Mouse (Mus musculus): ENCODE data around the gene Mtrr. TPM values are rescaled to one million over a fixed set of nuclear protein-coding genes. Genes with fewer than 3 reads are reported as not detected.

Gene Mtrr
- polyA plus RNA-seq (2012; ENCODE audit: insufficient read depth, insufficient read length, missing spikeins), result 6.1 and 6.6 TPM in 2 replicates

DNA sequence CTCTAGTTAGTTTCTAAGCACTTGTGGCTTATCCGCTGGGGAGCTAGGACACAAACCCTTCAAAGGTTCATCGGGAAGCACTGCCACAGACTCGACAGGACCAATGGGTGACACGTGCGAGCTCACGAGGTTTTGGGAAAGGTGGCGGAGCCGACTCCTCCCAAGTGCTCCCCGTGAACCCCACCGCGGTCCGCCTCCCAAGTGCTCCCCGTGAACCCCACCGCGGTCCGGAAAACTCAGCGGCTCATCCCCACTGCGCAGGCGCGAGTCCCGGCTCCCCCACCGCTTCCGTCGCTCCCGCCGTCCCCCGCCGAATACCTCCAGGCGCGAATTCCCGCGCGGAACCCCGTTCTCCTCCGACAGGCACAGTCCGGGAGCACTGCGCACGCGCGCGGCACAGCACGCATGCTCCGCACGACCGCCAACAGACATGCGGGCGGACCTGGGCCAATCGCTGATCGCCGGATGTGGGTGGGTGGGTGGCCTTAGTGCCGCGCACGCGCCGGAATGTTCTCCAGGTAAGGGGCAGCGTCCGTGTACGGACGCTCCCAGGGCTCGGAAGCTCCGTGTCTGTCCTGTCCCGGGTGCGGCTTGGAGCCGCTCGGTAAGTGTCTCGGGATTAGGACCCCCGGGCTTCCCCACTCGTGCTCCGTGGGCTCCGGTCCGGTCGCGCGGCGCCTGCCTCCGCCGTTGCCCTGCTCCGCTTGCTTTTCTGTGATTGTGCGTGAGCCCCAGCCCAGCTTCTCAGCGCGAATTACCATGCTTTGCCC is at the start of gene Mtrr, which contains the start of gene Fastkd3:
TSS of gene Mtrr (minus strand) at position 403 of the 770 bp plus-strand sequence.
TSS of gene Fastkd3 (plus strand) at position 488 of the 770 bp plus-strand sequence.
- Histone ChIP-seq H3K27ac (replicated peaks; ENCODE audit: low read depth, low read length) (peak within 1 kb of the TSS; percentile 35; the same call in 1 of the 2 replicates), H3K4me3 (ENCODE audit: insufficient read depth, low read depth, low read length) (peak within 1 kb of the TSS; percentile 93), H3K4me1 (ENCODE audit: control insufficient read depth, insufficient read depth, insufficient read length, low read length) (no peaks in the 10 kb centered on the region)

DNA sequence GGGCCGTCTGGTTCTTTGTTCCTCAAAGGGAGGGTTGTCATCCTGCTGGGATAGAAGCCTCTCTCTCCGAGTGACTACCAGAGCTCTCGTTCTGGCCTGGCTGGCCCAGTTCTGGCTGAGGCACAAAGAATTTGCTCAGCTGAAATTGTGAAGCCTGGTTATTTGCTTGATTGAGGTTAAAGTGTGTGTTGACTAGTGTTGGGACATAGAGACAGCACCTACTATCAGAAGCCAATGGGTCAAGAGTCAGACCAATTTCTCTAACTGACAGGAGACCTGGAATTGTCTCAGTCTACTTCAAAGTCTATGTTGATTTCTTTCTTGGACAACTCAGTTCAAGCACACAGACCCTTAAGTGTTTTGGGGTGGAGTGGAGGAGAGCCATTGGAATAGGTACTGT is 45.1 kb upstream of the Mtrr start:
- H3K27ac ChIP-seq (replicated peaks; ENCODE audit: low read depth, low read length), result no peak overlapping the region
- no peak overlapping the region for H3K4me3 ChIP-seq (ENCODE audit: insufficient read depth, low read depth, low read length)
- no peaks in the 10 kb centered on the region for H3K4me1 ChIP-seq (ENCODE audit: control insufficient read depth, insufficient read depth, insufficient read length, low read length)

DNA sequence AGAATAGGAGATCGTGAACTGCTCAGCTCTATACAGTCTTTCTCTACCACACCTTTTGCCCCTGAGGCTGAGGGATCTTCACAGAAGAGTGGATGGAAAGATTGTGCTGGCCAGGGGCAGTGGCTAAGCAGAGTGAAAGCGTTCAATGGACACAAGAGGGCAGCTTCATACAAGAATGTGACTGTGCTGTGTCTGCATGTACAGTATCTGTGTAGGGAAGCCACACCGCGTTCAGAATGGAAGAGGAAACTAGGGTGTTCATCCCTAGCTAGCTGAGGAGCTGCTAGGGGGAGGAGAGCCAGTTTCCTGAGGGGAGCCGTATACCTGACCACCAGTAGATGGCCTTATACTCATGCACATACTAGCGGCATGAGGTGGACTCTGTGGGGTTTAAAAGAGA is 40.8 kb upstream of the Mtrr start:
- no peak overlapping the region for H3K4me3 ChIP-seq (ENCODE audit: insufficient read depth, low read depth, low read length)
- H3K4me1 ChIP-seq (ENCODE audit: control insufficient read depth, insufficient read depth, insufficient read length, low read length), result no peaks in the 10 kb centered on the region
- no peak overlapping the region for H3K27ac ChIP-seq (replicated peaks; ENCODE audit: low read depth, low read length)

DNA sequence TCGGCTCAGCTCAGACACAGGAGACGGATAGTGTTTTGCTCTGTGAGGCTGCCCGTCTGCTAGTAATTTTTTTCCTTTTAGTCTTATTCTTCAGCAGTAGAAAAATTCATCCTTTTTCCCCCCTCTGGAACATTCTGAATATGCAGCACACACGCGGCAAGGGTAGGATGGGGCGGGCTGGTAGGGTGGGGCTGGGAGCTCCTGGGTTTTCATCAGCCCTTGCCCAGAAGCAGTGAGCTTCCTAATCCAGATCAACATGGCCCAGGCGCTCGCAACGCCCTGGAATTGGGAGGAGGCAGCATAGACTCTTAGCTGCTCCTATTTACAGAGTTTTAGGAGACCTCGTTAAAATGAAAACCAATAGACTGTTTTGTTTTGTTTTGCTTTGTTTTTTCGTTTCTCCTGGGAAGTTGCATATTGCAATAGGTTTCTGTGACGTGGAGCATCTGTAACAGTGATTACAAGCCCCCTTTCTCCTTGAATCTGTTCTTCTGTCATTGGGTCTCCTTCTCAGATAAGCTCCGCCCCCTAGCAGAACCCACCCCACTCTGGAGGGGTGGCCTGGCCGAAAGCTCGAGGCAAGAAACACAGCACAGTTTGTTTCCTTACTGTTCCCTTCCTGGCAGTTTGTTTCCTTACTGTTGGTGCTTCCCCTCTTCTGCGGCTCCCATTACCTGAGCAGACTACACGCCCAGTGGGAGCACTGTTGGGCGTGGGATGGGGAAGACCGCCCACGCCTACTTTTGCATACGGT is 25.9 kb upstream of the Mtrr start:
- Histone ChIP-seq H3K4me1 (ENCODE audit: control insufficient read depth, insufficient read depth, insufficient read length, low read length) (no peaks in the 10 kb centered on the region), H3K4me3 (ENCODE audit: insufficient read depth, low read depth, low read length) (peak overlapping the region; percentile 8; the same call in 1 of the 2 replicates), H3K27ac (replicated peaks; ENCODE audit: low read depth, low read length) (no peak overlapping the region)

DNA sequence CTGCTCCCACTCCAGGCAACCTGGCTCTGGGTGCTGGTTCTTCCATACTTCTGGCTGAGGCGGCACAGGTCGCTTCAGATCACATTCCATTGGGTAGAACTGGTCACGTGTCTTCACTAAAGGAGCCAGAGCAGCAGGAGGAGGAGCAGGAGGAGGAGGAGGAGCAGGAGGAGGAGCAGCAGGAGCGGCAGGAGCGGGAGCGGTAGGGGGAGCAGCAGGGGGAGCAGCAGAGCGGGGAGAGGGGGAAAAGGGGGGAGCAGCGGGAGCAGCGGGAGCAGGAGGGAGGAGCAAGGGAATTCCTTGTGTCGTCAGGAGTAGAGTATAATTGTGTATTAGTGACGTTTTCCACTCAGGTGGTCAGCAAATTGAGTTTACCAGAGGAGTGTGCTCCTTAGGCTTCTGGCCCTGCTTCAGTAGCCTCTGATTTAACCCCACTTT is 23.8 kb upstream of the Mtrr start:
- no peaks in the 10 kb centered on the region for H3K4me1 ChIP-seq (ENCODE audit: control insufficient read depth, insufficient read depth, insufficient read length, low read length)
- H3K4me3 ChIP-seq (ENCODE audit: insufficient read depth, low read depth, low read length), result peak overlapping the region; percentile 46

DNA sequence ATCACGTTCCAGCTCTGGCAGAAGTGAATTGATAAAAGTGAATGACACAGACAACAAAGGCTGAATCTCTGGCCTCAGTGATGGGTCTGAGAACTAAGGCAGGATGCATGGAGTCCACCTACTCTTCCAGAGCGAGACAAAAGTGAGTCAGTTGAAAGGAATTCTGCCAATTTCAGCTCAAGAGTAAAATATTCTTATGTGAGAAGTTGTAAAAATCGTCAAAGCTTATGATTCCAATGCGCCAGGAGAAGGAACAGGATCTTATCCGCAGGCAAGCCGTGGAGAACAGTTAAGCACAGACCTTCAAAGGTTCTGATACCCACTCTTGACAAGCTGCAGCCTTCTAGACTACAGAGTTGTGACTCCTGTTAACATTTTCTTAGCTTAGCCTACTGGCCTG is 21.1 kb upstream of the Mtrr start:
- Histone ChIP-seq H3K4me1 (ENCODE audit: control insufficient read depth, insufficient read depth, insufficient read length, low read length) (no peaks in the 10 kb centered on the region), H3K27ac (replicated peaks; ENCODE audit: low read depth, low read length) (no peak overlapping the region), H3K4me3 (ENCODE audit: insufficient read depth, low read depth, low read length) (no peak overlapping the region)

More for the DNA sequence above, 23.8 kb upstream of the Mtrr start:
- H3K27ac ChIP-seq (replicated peaks; ENCODE audit: low read depth, low read length), result no peak overlapping the region

DNA sequence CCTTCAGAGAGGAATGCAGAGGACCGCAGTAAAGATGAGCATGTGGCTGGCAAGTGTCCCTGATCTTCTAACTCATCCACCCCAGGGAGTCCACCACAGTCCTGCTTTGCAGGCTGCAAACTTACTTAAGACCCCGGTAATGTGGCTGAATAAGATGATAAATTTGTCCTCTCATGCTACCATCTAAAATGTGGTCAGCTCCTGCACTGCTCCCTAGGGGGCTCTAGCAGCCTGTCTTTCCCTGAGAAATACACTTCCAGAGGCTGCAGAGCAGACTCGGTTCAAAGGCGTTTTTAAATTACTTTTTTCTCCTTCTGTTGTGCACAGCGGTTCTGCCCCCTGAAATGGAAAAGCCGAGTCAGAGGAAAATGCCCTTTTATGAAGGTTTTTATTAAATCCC is 19.2 kb upstream of the Mtrr start:
- H3K27ac ChIP-seq (replicated peaks; ENCODE audit: low read depth, low read length), result no peak overlapping the region
- no peak overlapping the region for H3K4me3 ChIP-seq (ENCODE audit: insufficient read depth, low read depth, low read length)
- no peaks in the 10 kb centered on the region for H3K4me1 ChIP-seq (ENCODE audit: control insufficient read depth, insufficient read depth, insufficient read length, low read length)

DNA sequence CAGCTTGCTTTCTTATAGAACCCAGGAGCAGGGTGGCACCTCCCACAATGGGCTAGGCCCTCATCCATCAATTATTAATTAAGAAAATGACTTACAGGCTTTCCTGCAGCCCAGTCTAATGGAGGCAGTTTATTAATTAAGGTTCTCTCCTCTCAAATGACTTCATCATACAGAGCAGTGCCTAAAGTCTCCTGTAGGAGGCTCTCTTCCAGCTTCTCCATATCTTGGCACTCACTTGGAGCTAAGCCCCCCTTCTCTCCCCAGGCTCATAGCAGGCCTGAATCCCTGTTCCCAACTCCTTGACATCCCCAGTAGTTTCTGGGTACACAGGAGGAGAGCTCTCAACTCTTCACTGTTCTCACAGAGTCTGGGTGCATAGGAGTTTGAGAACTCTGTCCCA is 17.0 kb upstream of the Mtrr start:
- Histone ChIP-seq H3K4me1 (ENCODE audit: control insufficient read depth, insufficient read depth, insufficient read length, low read length) (no peaks in the 10 kb centered on the region), H3K4me3 (ENCODE audit: insufficient read depth, low read depth, low read length) (no peak overlapping the region), H3K27ac (replicated peaks; ENCODE audit: low read depth, low read length) (no peak overlapping the region)

DNA sequence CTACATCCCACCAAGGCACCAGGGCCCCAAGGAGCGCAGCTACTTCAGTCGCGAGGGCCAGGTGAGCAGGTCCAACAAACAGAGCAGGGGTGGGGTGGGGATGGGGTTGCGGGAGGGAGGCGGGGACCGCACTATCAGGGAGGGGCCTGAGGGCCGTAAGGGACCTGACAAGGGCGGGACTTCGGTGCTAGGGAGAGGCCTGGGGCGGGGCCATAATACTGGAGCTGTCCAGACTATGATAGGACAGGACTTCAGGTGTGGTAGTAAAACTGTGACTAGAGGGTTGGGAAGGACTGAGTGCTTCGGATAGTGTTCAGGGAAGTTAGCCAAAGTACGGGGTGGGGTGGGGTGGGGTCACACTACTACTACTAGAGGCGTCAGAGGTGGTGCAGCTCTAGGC is 15.7 kb upstream of the Mtrr start:
- Histone ChIP-seq H3K27ac (replicated peaks; ENCODE audit: low read depth, low read length) (no peak overlapping the region), H3K4me1 (ENCODE audit: control insufficient read depth, insufficient read depth, insufficient read length, low read length) (no peaks in the 10 kb centered on the region), H3K4me3 (ENCODE audit: insufficient read depth, low read depth, low read length) (no peak overlapping the region)

DNA sequence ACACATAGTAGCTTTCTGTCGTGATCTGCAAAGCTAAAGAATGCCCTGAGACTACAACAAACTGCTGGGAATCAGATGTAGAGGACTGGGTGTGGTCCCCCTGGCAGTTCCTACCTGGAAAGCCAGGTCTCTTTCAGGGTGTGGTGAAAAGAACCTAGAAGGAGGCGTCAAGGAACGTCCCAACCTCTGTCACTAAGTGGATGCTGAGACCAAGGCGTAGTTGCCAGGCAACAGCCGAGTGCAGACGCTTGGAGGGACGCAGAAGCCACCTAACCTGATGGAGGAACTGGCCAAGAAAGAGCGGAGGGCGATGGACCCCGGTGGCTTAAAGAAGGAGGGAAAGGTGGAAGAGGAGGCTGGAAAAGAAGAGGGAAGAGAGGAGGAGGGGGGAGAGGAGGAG is 15.2 kb upstream of the Mtrr start, which contains the start of gene 1700001L19Rik:
TSS of gene 1700001L19Rik (plus strand) at position 223 of the 400 bp plus-strand sequence.
- Histone ChIP-seq H3K4me1 (ENCODE audit: control insufficient read depth, insufficient read depth, insufficient read length, low read length) (no peaks in the 10 kb centered on the region), H3K4me3 (ENCODE audit: insufficient read depth, low read depth, low read length) (no peak within 1 kb of the TSS)

DNA sequence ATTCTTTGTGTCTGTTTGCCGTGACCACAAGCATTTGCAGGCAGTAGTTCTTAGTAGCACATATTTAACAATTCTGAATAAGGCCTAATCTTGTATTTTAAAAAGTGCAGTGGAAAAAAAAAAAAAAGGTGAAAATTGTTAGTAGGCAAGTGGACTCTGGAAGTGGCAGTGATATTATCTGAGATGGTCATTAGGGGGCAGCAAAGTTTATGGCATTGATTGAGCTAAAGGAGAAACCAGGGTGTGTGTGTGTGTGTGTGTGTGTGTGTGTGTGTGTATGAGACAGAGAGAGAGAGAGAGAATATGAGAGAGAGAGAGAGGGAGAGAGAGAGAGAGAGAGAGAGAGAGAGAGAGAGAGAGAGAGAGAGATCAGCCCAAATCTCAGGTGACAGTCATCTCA is 11.8 kb upstream of the Mtrr start:
- Histone ChIP-seq H3K4me3 (ENCODE audit: insufficient read depth, low read depth, low read length) (no peak overlapping the region), H3K27ac (replicated peaks; ENCODE audit: low read depth, low read length) (no peak overlapping the region), H3K4me1 (ENCODE audit: control insufficient read depth, insufficient read depth, insufficient read length, low read length) (no peaks in the 10 kb centered on the region)

More for the DNA sequence above, 15.2 kb upstream of the Mtrr start, which contains the start of gene 1700001L19Rik:
- no peak within 1 kb of the TSS for H3K27ac ChIP-seq (replicated peaks; ENCODE audit: low read depth, low read length)

DNA sequence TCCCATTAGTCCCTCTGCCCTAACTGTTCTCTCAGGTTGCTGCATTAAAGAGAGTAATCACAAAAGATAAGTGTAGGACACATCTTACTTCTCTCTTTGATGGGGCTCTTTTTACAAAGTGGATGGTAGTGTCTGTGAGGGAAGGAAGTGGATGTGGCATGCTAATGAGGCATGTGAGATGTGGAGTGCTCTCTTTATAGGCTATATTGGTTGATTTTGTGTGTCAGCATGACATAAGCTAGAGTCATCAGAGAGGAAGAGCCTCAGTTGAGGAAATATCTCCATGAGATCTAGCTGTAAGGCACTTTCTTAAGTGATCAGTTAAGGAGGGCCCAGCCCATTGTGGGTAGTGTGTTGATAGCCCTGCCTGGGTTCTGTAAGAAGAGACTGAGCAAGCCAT is 6.4 kb upstream of the Mtrr start:
- Histone ChIP-seq H3K4me1 (ENCODE audit: control insufficient read depth, insufficient read depth, insufficient read length, low read length) (no peaks in the 10 kb centered on the region), H3K27ac (replicated peaks; ENCODE audit: low read depth, low read length) (no peak overlapping the region)

DNA sequence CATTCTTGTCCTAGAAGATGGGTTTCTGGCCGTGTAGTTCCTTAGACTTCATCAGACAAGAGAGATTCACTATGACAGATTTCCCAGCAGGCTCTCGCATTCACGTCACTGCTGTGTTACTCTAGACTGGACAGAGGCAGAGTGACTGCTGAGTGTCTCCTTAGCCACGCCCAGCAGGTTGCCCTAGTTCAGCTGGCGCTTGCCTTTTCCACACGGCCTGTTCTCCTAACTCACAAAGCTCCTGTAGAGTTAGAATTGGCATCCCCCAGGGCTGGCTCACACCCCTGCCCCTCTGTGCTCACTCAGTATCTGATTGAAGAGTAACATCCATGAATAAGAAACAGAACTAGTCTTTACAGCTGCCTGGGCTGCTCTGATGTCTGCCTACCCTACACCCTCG is 3.5 kb upstream of the Mtrr start:
- H3K27ac ChIP-seq (replicated peaks; ENCODE audit: low read depth, low read length), result no peak overlapping the region
- H3K4me3 ChIP-seq (ENCODE audit: insufficient read depth, low read depth, low read length), result no peak overlapping the region
- no peaks in the 10 kb centered on the region for H3K4me1 ChIP-seq (ENCODE audit: control insufficient read depth, insufficient read depth, insufficient read length, low read length)

More for the DNA sequence above, 6.4 kb upstream of the Mtrr start:
- H3K4me3 ChIP-seq (ENCODE audit: insufficient read depth, low read depth, low read length), result no peak overlapping the region

DNA sequence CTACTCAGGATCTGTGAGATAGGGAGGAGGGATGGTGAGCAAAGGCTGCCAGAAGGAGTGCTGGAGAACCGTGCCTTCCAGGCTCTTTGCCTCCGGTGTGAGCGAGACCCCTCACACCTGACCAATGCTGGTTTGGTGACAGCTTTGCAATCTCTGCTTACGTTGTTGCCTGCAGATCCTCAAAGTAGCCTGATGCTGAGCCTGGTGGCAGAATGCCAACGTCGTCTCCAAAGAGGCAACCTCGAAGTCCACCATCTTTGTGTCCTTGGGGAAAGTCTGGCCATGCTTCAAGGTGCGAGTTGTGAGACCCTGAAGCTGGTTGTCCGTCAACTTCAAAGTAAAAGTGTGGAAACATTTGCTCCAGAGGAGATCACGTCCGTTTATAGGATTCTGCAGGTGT is 2.0 kb upstream of the Mtrr start:
- no peak overlapping the region for H3K27ac ChIP-seq (replicated peaks; ENCODE audit: low read depth, low read length)
- H3K4me1 ChIP-seq (ENCODE audit: control insufficient read depth, insufficient read depth, insufficient read length, low read length), result no peaks in the 10 kb centered on the region
- no peak overlapping the region for H3K4me3 ChIP-seq (ENCODE audit: insufficient read depth, low read depth, low read length)

DNA sequence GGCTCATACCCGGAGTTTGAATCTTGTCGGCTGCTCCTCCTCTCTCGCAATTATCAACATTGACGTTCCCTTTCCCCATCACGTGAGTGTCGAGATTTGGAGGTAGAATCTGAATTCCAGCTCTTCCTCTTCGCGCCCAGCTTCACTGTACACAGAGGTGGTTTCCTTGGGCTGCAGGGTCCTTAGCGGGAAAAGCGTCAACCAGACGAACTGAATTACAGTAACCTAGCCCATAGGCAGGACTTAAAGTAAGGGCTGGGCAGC is 500 bp upstream of the Mtrr start:
- no peak overlapping the region for H3K27ac ChIP-seq (replicated peaks; ENCODE audit: low read depth, low read length)
- no peaks in the 10 kb centered on the region for H3K4me1 ChIP-seq (ENCODE audit: control insufficient read depth, insufficient read depth, insufficient read length, low read length)
- H3K4me3 ChIP-seq (ENCODE audit: insufficient read depth, low read depth, low read length), result peak overlapping the region; percentile 93
